Mouse (Mus musculus): Measurements from ENCODE around the gene Vill. TPM values are rescaled to one million over a fixed set of nuclear protein-coding genes. Genes with fewer than 3 reads are reported as not detected.

Gene Vill
- under 1 TPM; 0.39 to 0.81 TPM for total RNA-seq (2021)
- long read RNA-seq, experiment 1 = 0 reads
- long read RNA-seq, experiment 2, partial matches to known transcripts = 1 of 2 reads
- long read RNA-seq, experiment 2, other reads (novel, unspliced or antisense) = 1 of 2 reads

GRCm38 (mm10) chr9:119052154-119052944, at the start of gene Vill:
Gene Vill (plus strand): TSS chr9:119052778.
- no peak for DNase-seq (ENCODE audit: low spot score in 2 of 2)

- DNase-seq (ENCODE audit: low spot score in 2 of 2) = no peak
Measured at GRCm38 (mm10) chr9:119003990-119004702, 48.4 kb upstream of the Vill start.

GRCm38 (mm10) chr9:119004703-119005076, 47.9 kb upstream of the Vill start:
- no peak for DNase-seq (ENCODE audit: low spot score in 2 of 2)

GRCm38 (mm10) chr9:119005303-119006029, 47.1 kb upstream of the Vill start:
- DNase-seq (ENCODE audit: low spot score in 2 of 2) = no peak

GRCm38 (mm10) chr9:119007266-119007665, 45.3 kb upstream of the Vill start:
- no peak for DNase-seq (ENCODE audit: low spot score in 2 of 2)

- no peak for DNase-seq (ENCODE audit: low spot score in 2 of 2)
Measured at GRCm38 (mm10) chr9:119008871-119009270, 43.7 kb upstream of the Vill start.

- no peak for DNase-seq (ENCODE audit: low spot score in 2 of 2)
Measured at GRCm38 (mm10) chr9:119010156-119010710, 42.3 kb upstream of the Vill start.

GRCm38 (mm10) chr9:119016785-119017507, 35.6 kb upstream of the Vill start:
- DNase-seq (ENCODE audit: low spot score in 2 of 2) = no peak

- no peak for DNase-seq (ENCODE audit: low spot score in 2 of 2)
Measured at GRCm38 (mm10) chr9:119021731-119022130, 30.8 kb upstream of the Vill start.

GRCm38 (mm10) chr9:119025263-119025662, 27.3 kb upstream of the Vill start:
- DNase-seq (ENCODE audit: low spot score in 2 of 2) = no peak

- DNase-seq (ENCODE audit: low spot score in 2 of 2) = no peak
Measured at GRCm38 (mm10) chr9:119025832-119026331, 26.7 kb upstream of the Vill start.

GRCm38 (mm10) chr9:119027337-119027736, 25.2 kb upstream of the Vill start:
- DNase-seq (ENCODE audit: low spot score in 2 of 2) = peak; percentile 68 to 74

- DNase-seq (ENCODE audit: low spot score in 2 of 2) = no peak
Measured at GRCm38 (mm10) chr9:119028226-119029195, 24.1 kb upstream of the Vill start.

GRCm38 (mm10) chr9:119029568-119029967, 23.0 kb upstream of the Vill start:
- DNase-seq (ENCODE audit: low spot score in 2 of 2) = peak; percentile 66 to 70

- no peak for DNase-seq (ENCODE audit: low spot score in 2 of 2)
Measured at GRCm38 (mm10) chr9:119031038-119031437, 21.5 kb upstream of the Vill start.

GRCm38 (mm10) chr9:119031772-119032171, 20.8 kb upstream of the Vill start:
- DNase-seq (ENCODE audit: low spot score in 2 of 2) = no peak

GRCm38 (mm10) chr9:119032538-119032937, 20.0 kb upstream of the Vill start:
- DNase-seq (ENCODE audit: low spot score in 2 of 2) = no peak

- peak in 1 of 2 experiments; percentile 59 for DNase-seq (ENCODE audit: low spot score in 2 of 2)
Measured at GRCm38 (mm10) chr9:119033111-119033921, 19.3 kb upstream of the Vill start.

Measured in layer of hippocampus, postnatal 14 days (tissue).